Mouse (Mus musculus): ENCODE data around the gene Slc6a8. TPM values are rescaled to one million over a fixed set of nuclear protein-coding genes. Genes with fewer than 3 reads are reported as not detected.

The Slc6a8 gene
- polyA plus RNA-seq, 1 experiment from 2014 or later = 6.6 TPM

- H3K9ac ChIP-seq = no peak overlapping the region
- H3K9me3 ChIP-seq = no peaks in the 10 kb centered on the region
- no peak; the same call in 1 of the 2 replicates for ATAC-seq (ENCODE audit: borderline replicate concordance, extremely low read depth, low FRiP score, low TSS enrichment)
- no peak overlapping the region for H3K4me3 ChIP-seq
- no peaks in the 10 kb centered on the region for H3K27me3 ChIP-seq
- no peaks in the 10 kb centered on the region for H3K4me1 ChIP-seq
- no peak overlapping the region for H3K27ac ChIP-seq
- H3K4me2 ChIP-seq = no peak overlapping the region
- WGBS = 68% methylated on average over 5 of the region's 5 CpGs
- H3K36me3 ChIP-seq = peaks cover 18% of the 10 kb centered on the region
Observed at GRCm38 (mm10) chrX:73690917-73691629, 18.1 kb downstream of the Slc6a8 start.

GRCm38 (mm10) chrX:73700472-73700871 is 27.5 kb downstream of the Slc6a8 start:
- ATAC-seq (ENCODE audit: borderline replicate concordance, extremely low read depth, low FRiP score, low TSS enrichment) = no peak
- H3K36me3 ChIP-seq = peaks cover 8% of the 10 kb centered on the region; the same call in 1 of the 2 replicates
- H3K4me2 ChIP-seq = no peak overlapping the region
- no peaks in the 10 kb centered on the region for H3K9me3 ChIP-seq
- no peaks in the 10 kb centered on the region for H3K27me3 ChIP-seq
- no peak overlapping the region for H3K27ac ChIP-seq
- no peak overlapping the region for H3K4me3 ChIP-seq
- H3K4me1 ChIP-seq = no peaks in the 10 kb centered on the region
- WGBS = 74% methylated on average over 1 of the region's 1 CpGs
- H3K9ac ChIP-seq = no peak overlapping the region

GRCm38 (mm10) chrX:73715476-73716108 is 42.6 kb downstream of the Slc6a8 start:
- H3K4me1 ChIP-seq = peaks cover 28% of the 10 kb centered on the region
- no peaks in the 10 kb centered on the region for H3K9me3 ChIP-seq
- ATAC-seq (ENCODE audit: borderline replicate concordance, extremely low read depth, low FRiP score, low TSS enrichment) = peak; percentile 41
- peak overlapping the region; percentile 61 for H3K4me2 ChIP-seq
- peaks cover 12% of the 10 kb centered on the region; the same call in 1 of the 2 replicates for H3K36me3 ChIP-seq
- WGBS = 22% methylated on average over 21 of the region's 21 CpGs
- H3K27ac ChIP-seq = peak overlapping the region; percentile 80
- H3K9ac ChIP-seq = peak overlapping the region; percentile 68
- H3K27me3 ChIP-seq = no peaks in the 10 kb centered on the region
- peak overlapping the region; percentile 58 for H3K4me3 ChIP-seq

- H3K27me3 ChIP-seq = no peaks in the 10 kb centered on the region
- WGBS = 20% methylated on average over 35 of the region's 45 CpGs
- peaks cover 28% of the 10 kb centered on the region for H3K4me1 ChIP-seq
- H3K9me3 ChIP-seq = no peaks in the 10 kb centered on the region
- peak within 1 kb of the TSS; percentile 68 for H3K9ac ChIP-seq
- peaks cover 7% of the 10 kb centered on the region; the same call in 1 of the 2 replicates for H3K36me3 ChIP-seq
- H3K27ac ChIP-seq = peak within 1 kb of the TSS; percentile 81
- peak within 1 kb of the TSS; percentile 73 for H3K4me2 ChIP-seq
- H3K4me3 ChIP-seq = peak within 1 kb of the TSS; percentile 58
- ATAC-seq (ENCODE audit: borderline replicate concordance, extremely low read depth, low FRiP score, low TSS enrichment) = peak; percentile 96
Observed at GRCm38 (mm10) chrX:73716109-73716661, 43.2 kb downstream of the Slc6a8 start, which contains the start of the genes Bcap31 and Abcd1. TSS of gene Bcap31 (minus strand) at chrX:73716175. TSS of gene Abcd1 (plus strand) at chrX:73716597.

- ATAC-seq (ENCODE audit: borderline replicate concordance, extremely low read depth, low FRiP score, low TSS enrichment) = peak; percentile 11
- Histone ChIP-seq H3K27me3 (no peaks in the 10 kb centered on the region), H3K9me3 (no peaks in the 10 kb centered on the region), H3K4me2 (peak overlapping the region; percentile 73), H3K27ac (peak overlapping the region; percentile 81), H3K9ac (peak overlapping the region; percentile 44), H3K36me3 (peaks cover 4% of the 10 kb centered on the region; the same call in 1 of the 2 replicates), H3K4me3 (peak overlapping the region; percentile 58), H3K4me1 (peaks cover 28% of the 10 kb centered on the region)
- WGBS = 24% methylated on average over 29 of the region's 30 CpGs
Observed at GRCm38 (mm10) chrX:73716709-73717545, 44.0 kb downstream of the Slc6a8 start.

- H3K4me2 ChIP-seq = peak overlapping the region; percentile 73
- H3K36me3 ChIP-seq = no peaks in the 10 kb centered on the region; the same call in 1 of the 2 replicates
- peak overlapping the region; percentile 81; the same call in 1 of the 2 replicates for H3K27ac ChIP-seq
- H3K4me1 ChIP-seq = peaks cover 28% of the 10 kb centered on the region
- no peaks in the 10 kb centered on the region for H3K27me3 ChIP-seq
- H3K9me3 ChIP-seq = no peaks in the 10 kb centered on the region
- WGBS = 47% methylated on average over 11 of the region's 11 CpGs
- H3K9ac ChIP-seq = peak overlapping the region; percentile 44
- H3K4me3 ChIP-seq = peak overlapping the region; percentile 58
- ATAC-seq (ENCODE audit: borderline replicate concordance, extremely low read depth, low FRiP score, low TSS enrichment) = no peak
Observed at GRCm38 (mm10) chrX:73717667-73718066, 44.7 kb downstream of the Slc6a8 start.

GRCm38 (mm10) chrX:73718271-73718670 is 45.3 kb downstream of the Slc6a8 start:
- Histone ChIP-seq H3K27me3 (no peaks in the 10 kb centered on the region), H3K9ac (peak overlapping the region; percentile 44; the same call in 1 of the 2 replicates), H3K36me3 (no peaks in the 10 kb centered on the region), H3K27ac (peak overlapping the region; percentile 81), H3K4me3 (peak overlapping the region; percentile 58), H3K4me1 (peaks cover 28% of the 10 kb centered on the region), H3K4me2 (peak overlapping the region; percentile 73), H3K9me3 (no peaks in the 10 kb centered on the region)
- 27% methylated on average over 3 of the region's 3 CpGs for WGBS
- ATAC-seq (ENCODE audit: borderline replicate concordance, extremely low read depth, low FRiP score, low TSS enrichment) = no peak

- H3K4me3 ChIP-seq = peak overlapping the region; percentile 58; the same call in 1 of the 2 replicates
- peaks cover 28% of the 10 kb centered on the region for H3K4me1 ChIP-seq
- no peaks in the 10 kb centered on the region for H3K27me3 ChIP-seq
- H3K36me3 ChIP-seq = no peaks in the 10 kb centered on the region
- peak overlapping the region; percentile 44; the same call in 1 of the 2 replicates for H3K9ac ChIP-seq
- WGBS = 38% methylated on average over 5 of the region's 5 CpGs
- peak overlapping the region; percentile 81 for H3K27ac ChIP-seq
- no peak for ATAC-seq (ENCODE audit: borderline replicate concordance, extremely low read depth, low FRiP score, low TSS enrichment)
- H3K9me3 ChIP-seq = no peaks in the 10 kb centered on the region
- H3K4me2 ChIP-seq = peak overlapping the region; percentile 73
Observed at GRCm38 (mm10) chrX:73718686-73719362, 45.9 kb downstream of the Slc6a8 start.

GRCm38 (mm10) chrX:73730908-73731307 is 58.0 kb downstream of the Slc6a8 start:
- H3K27me3 ChIP-seq = no peaks in the 10 kb centered on the region
- H3K4me1 ChIP-seq = no peaks in the 10 kb centered on the region
- H3K4me2 ChIP-seq = no peak overlapping the region
- H3K27ac ChIP-seq = no peak overlapping the region
- no peak overlapping the region for H3K4me3 ChIP-seq
- 47% methylated on average over 1 of the region's 1 CpGs for WGBS
- H3K36me3 ChIP-seq = peaks cover 10% of the 10 kb centered on the region; the same call in 1 of the 2 replicates
- H3K9me3 ChIP-seq = no peaks in the 10 kb centered on the region
- no peak overlapping the region for H3K9ac ChIP-seq
- ATAC-seq (ENCODE audit: borderline replicate concordance, extremely low read depth, low FRiP score, low TSS enrichment) = no peak

Measured in lung, embryonic 15.5 days (tissue).